Mouse (Mus musculus): Measurements from ENCODE around the gene Serpina12. TPM values are rescaled to one million over a fixed set of nuclear protein-coding genes. Genes with fewer than 3 reads are reported as not detected.
A peak's percentile ranks its signal among the peaks of the same experiment; 100 is the strongest.

The Serpina12 gene
- polyA plus RNA-seq (2015; fragmentation: Nextera tagmentation; extraction: Ambion mirVana): not detected in 2 replicates

DNA sequence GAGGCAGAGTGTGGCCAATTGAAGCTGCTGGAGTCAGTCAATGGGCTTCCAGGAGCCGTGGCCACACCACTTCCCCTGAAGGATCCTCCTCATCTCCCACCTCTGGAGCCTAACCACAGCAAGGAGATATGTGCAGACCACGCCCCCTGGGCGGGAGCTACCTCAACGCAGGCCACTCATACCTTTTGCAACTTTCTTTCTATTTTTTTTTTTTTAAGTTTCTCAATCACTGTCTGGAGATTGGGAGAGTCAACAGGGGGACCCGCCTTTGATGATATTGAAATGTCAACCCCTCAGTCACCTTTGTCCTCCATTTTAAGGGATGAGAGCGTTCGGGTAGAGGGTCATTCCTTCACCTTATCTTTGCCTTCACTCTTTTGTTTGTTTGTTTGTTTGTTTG is at the start of gene Serpina12:
TSS of gene Serpina12 (minus strand) at position 101 of the 400 bp plus-strand sequence.
- 88% methylated on average over 7 of the region's 7 CpGs for WGBS
- Histone ChIP-seq H3K4me3 (ENCODE audit: low read length) (no peak within 1 kb of the TSS), H3K9ac (ENCODE audit: low read depth, low read length) (no peak within 1 kb of the TSS), H3K27ac (ENCODE audit: low read depth, low read length) (no peak within 1 kb of the TSS), H3K27me3 (replicated peaks; ENCODE audit: control insufficient read depth, insufficient read depth, low read length) (no peaks in the 10 kb centered on the region), H3K4me1 (ENCODE audit: control insufficient read depth, insufficient read depth, low read depth, low read length) (no peaks in the 10 kb centered on the region), H3K9me3 (ENCODE audit: control insufficient read depth, low read length) (no peaks in the 10 kb centered on the region), H3K4me2 (ENCODE audit: low read length) (no peak within 1 kb of the TSS), H3K36me3 (ENCODE audit: control insufficient read depth, insufficient read depth, low read length) (no peaks in the 10 kb centered on the region)
- no peak for ATAC-seq

DNA sequence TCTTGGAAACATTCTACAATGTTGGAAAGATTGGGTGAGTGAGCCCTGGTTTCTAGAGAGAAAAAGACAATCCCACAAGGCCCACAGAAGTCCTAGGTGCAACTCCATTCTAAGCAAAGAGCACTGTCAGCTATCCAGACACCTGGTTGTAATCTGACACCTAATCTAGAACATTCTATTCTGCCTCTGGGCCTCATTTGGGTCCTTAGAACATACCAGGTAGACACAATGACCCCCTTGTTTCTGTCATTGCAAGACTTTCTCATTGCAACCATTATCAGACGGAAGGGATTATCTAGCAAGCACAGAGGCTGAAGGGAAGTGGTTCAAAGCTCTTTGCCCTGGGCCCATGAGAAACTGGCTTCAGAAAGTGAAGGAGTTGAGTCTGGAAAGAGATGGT is 47.1 kb upstream of the Serpina12 start:
- Histone ChIP-seq H3K27me3 (replicated peaks; ENCODE audit: control insufficient read depth, insufficient read depth, low read length) (no peaks in the 10 kb centered on the region), H3K9ac (ENCODE audit: low read depth, low read length) (no peak overlapping the region), H3K27ac (ENCODE audit: low read depth, low read length) (no peak overlapping the region), H3K4me1 (ENCODE audit: control insufficient read depth, insufficient read depth, low read depth, low read length) (no peaks in the 10 kb centered on the region), H3K4me2 (ENCODE audit: low read length) (no peak overlapping the region), H3K9me3 (ENCODE audit: control insufficient read depth, low read length) (no peaks in the 10 kb centered on the region), H3K36me3 (ENCODE audit: control insufficient read depth, insufficient read depth, low read length) (no peaks in the 10 kb centered on the region), H3K4me3 (ENCODE audit: low read length) (no peak overlapping the region)
- 91% methylated on average over 1 of the region's 1 CpGs for WGBS
- ATAC-seq: no peak

DNA sequence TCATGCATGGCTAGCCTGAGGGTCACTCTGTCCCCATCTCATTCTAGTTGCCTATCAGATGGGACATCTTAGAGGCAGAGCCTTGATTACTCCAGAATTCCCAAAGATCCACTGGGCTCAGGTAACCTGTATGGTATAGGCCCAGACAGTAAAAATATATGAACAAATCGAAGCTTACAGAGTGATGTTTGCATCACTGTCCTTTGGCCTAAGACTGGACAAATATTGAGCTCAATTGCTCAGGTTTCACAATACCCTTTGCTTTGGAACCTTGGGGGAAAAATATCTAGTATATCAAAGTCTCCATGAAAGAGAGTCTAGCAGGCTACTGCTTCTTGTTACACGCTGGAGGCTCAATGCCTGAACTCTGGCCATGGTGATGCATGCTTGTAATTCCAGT is 45.9 kb upstream of the Serpina12 start:
- 84% methylated on average over 2 of the region's 2 CpGs for WGBS
- H3K27me3 ChIP-seq (replicated peaks; ENCODE audit: control insufficient read depth, insufficient read depth, low read length): no peaks in the 10 kb centered on the region
- ATAC-seq: no peak
- H3K36me3 ChIP-seq (ENCODE audit: control insufficient read depth, insufficient read depth, low read length): no peaks in the 10 kb centered on the region
- no peak overlapping the region for H3K4me2 ChIP-seq (ENCODE audit: low read length)
- no peak overlapping the region for H3K27ac ChIP-seq (ENCODE audit: low read depth, low read length)
- no peak overlapping the region for H3K9ac ChIP-seq (ENCODE audit: low read depth, low read length)
- H3K4me3 ChIP-seq (ENCODE audit: low read length): no peak overlapping the region
- H3K4me1 ChIP-seq (ENCODE audit: control insufficient read depth, insufficient read depth, low read depth, low read length): no peaks in the 10 kb centered on the region
- H3K9me3 ChIP-seq (ENCODE audit: control insufficient read depth, low read length): no peaks in the 10 kb centered on the region

DNA sequence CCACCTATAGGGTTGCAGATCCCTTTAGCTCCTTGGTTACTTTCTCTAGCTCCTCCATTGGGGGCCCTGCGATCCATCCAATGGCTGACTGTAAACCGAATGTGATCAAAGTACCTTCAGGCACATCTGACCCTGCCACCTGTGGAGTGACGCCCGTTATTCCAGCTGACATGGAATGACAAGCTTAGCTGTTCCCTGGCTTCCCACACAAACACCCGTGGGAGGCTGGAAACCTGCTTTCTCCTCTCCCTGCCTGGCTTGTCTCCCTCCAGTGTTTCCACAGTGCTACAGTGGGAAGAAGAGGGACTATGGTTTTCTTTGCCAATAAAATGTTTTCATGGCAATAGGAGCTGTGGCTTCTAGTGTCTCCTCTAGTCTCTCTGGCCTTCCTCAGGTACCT is 28.0 kb upstream of the Serpina12 start:
- Histone ChIP-seq H3K9me3 (ENCODE audit: control insufficient read depth, low read length) (no peaks in the 10 kb centered on the region), H3K4me3 (ENCODE audit: low read length) (no peak overlapping the region)
- WGBS: 70% methylated on average over 5 of the region's 5 CpGs

DNA sequence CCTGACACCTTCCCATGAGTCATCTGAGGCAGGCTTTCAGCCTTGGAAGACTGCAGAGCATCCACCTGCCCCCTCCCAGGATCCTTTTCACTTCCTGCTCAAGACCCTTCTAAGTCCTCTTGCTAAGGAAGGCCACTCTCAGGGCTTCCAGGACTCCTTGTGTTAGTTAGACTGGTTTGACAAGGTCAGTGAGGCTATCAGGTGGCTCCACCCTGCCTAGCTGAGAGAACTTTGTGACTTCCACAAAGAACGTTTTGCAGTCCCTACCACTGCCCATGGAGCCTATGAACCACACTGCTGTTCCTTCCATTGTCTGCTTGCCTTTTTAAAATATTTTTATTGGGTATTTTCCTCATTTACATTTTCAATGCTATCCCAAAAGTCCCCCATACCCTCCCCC is 27.5 kb upstream of the Serpina12 start:
- Histone ChIP-seq H3K9ac (ENCODE audit: low read depth, low read length) (no peak overlapping the region), H3K4me1 (ENCODE audit: control insufficient read depth, insufficient read depth, low read depth, low read length) (no peaks in the 10 kb centered on the region), H3K27ac (ENCODE audit: low read depth, low read length) (no peak overlapping the region), H3K4me3 (ENCODE audit: low read length) (no peak overlapping the region), H3K4me2 (ENCODE audit: low read length) (no peak overlapping the region), H3K36me3 (ENCODE audit: control insufficient read depth, insufficient read depth, low read length) (no peaks in the 10 kb centered on the region), H3K27me3 (replicated peaks; ENCODE audit: control insufficient read depth, insufficient read depth, low read length) (no peaks in the 10 kb centered on the region), H3K9me3 (ENCODE audit: control insufficient read depth, low read length) (no peaks in the 10 kb centered on the region)
- 65% methylated on average over 1 of the region's 1 CpGs for WGBS
- no peak for ATAC-seq

More for the DNA sequence above, 28.0 kb upstream of the Serpina12 start:
- H3K27me3 ChIP-seq (replicated peaks; ENCODE audit: control insufficient read depth, insufficient read depth, low read length): no peaks in the 10 kb centered on the region
- no peaks in the 10 kb centered on the region for H3K36me3 ChIP-seq (ENCODE audit: control insufficient read depth, insufficient read depth, low read length)
- H3K27ac ChIP-seq (ENCODE audit: low read depth, low read length): no peak overlapping the region
- no peak overlapping the region for H3K9ac ChIP-seq (ENCODE audit: low read depth, low read length)
- H3K4me2 ChIP-seq (ENCODE audit: low read length): no peak overlapping the region
- no peaks in the 10 kb centered on the region for H3K4me1 ChIP-seq (ENCODE audit: control insufficient read depth, insufficient read depth, low read depth, low read length)
- ATAC-seq: no peak

DNA sequence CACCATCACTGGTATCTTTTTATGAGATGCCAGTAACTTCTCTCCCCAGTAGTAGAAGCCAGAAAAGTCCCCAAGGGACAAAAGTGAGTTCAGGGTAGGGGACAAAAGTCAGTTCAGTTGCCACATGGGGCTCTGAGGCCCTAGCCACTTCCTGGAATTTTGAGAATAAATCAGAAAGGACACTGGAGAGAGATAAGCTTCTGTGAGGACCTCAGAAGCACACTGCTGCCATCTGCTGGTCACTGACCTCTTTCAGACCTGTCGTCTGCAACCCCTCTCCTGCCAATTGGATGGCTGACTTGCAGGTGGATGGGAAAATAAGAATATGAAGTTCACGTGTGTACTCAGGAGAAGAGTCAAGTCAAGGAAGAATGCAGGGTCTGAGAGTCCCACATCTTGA is 25.4 kb upstream of the Serpina12 start:
- no peaks in the 10 kb centered on the region for H3K36me3 ChIP-seq (ENCODE audit: control insufficient read depth, insufficient read depth, low read length)
- H3K4me3 ChIP-seq (ENCODE audit: low read length): no peak overlapping the region
- H3K4me2 ChIP-seq (ENCODE audit: low read length): no peak overlapping the region
- no peaks in the 10 kb centered on the region for H3K27me3 ChIP-seq (replicated peaks; ENCODE audit: control insufficient read depth, insufficient read depth, low read length)
- H3K27ac ChIP-seq (ENCODE audit: low read depth, low read length): no peak overlapping the region
- ATAC-seq: peak; percentile 69
- no peaks in the 10 kb centered on the region for H3K4me1 ChIP-seq (ENCODE audit: control insufficient read depth, insufficient read depth, low read depth, low read length)
- 5% methylated on average over 2 of the region's 2 CpGs for WGBS
- no peak overlapping the region for H3K9ac ChIP-seq (ENCODE audit: low read depth, low read length)
- H3K9me3 ChIP-seq (ENCODE audit: control insufficient read depth, low read length): no peaks in the 10 kb centered on the region

DNA sequence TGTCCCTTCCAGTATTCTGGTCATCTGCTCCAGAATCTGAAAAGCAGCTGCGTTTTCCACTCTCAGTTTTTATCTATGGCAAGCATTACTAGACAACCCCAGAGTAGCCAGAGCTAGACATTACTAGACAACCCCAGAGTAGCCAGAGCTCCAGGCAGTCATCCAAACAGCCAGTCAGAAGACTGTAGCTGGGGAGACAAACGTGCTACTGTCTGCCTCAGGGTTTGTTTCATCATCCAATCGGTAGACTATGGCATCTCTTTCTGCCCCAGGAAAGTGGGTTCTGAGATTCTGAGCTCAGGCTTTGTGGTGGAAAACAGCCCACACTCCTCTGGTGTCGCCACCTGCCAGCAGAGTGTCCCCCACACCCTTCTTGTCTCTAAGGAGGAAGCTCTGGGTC is 23.3 kb upstream of the Serpina12 start:
- H3K4me1 ChIP-seq (ENCODE audit: control insufficient read depth, insufficient read depth, low read depth, low read length): no peaks in the 10 kb centered on the region
- H3K9me3 ChIP-seq (ENCODE audit: control insufficient read depth, low read length): no peaks in the 10 kb centered on the region
- 0 out of 2 replicates have a peak overlapping the region, but pooled peaks have one; percentile 10 for H3K9ac ChIP-seq (ENCODE audit: low read depth, low read length)
- peak overlapping the region; percentile 32; the same call in 1 of the 2 replicates for H3K27ac ChIP-seq (ENCODE audit: low read depth, low read length)
- H3K27me3 ChIP-seq (replicated peaks; ENCODE audit: control insufficient read depth, insufficient read depth, low read length): no peaks in the 10 kb centered on the region
- H3K4me3 ChIP-seq (ENCODE audit: low read length): peak overlapping the region; percentile 17
- ATAC-seq: peak; percentile 92
- H3K4me2 ChIP-seq (ENCODE audit: low read length): peak overlapping the region; percentile 32
- H3K36me3 ChIP-seq (ENCODE audit: control insufficient read depth, insufficient read depth, low read length): no peaks in the 10 kb centered on the region
- 23% methylated on average over 4 of the region's 4 CpGs for WGBS

DNA sequence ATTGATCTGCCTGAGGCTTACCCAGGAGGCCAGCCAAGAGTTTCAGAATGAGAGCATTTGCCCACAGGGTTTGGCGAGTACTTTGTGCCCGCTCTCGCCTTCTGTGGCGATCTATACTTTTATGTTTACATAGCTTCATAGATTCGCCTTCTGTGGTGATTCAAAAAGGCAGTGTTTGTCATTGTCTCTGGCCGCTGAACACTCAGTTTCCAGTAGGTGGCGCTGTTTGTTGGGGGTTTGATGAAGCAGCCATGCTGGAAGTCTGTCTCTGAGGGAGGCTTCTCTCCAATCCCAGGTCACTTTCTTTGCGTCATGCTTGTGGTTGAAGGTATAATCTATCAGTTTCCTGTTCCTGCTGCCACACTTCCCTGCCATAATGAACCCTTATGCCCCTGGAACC is 22.0 kb upstream of the Serpina12 start:
- H3K4me1 ChIP-seq (ENCODE audit: control insufficient read depth, insufficient read depth, low read depth, low read length): no peaks in the 10 kb centered on the region
- H3K36me3 ChIP-seq (ENCODE audit: control insufficient read depth, insufficient read depth, low read length): no peaks in the 10 kb centered on the region
- H3K4me2 ChIP-seq (ENCODE audit: low read length): no peak overlapping the region
- no peaks in the 10 kb centered on the region for H3K27me3 ChIP-seq (replicated peaks; ENCODE audit: control insufficient read depth, insufficient read depth, low read length)
- H3K9me3 ChIP-seq (ENCODE audit: control insufficient read depth, low read length): no peaks in the 10 kb centered on the region
- H3K4me3 ChIP-seq (ENCODE audit: low read length): no peak overlapping the region
- no peak overlapping the region for H3K27ac ChIP-seq (ENCODE audit: low read depth, low read length)
- H3K9ac ChIP-seq (ENCODE audit: low read depth, low read length): no peak overlapping the region
- ATAC-seq: no peak
- 20% methylated on average over 8 of the region's 8 CpGs for WGBS

DNA sequence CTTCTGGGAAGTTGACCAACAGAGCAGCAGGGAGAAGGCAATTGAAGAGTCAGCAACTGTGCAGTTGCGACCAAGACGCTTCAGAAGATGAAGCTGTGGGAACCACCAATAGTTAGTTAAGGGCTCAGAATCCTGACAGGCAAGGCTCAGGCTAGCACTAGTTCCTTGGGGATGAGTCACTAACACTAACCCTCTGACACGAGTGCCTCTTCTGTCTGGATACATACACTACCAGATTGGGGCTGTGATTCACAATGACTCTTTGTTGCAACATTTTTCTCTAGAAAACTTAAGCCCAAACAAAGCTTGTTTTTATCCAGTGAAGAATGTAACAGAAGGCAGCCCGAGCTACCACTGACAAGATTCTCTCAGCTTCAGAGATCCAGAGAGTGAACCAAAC is 20.8 kb upstream of the Serpina12 start:
- Histone ChIP-seq H3K4me1 (ENCODE audit: control insufficient read depth, insufficient read depth, low read depth, low read length) (no peaks in the 10 kb centered on the region), H3K4me2 (ENCODE audit: low read length) (no peak overlapping the region), H3K27ac (ENCODE audit: low read depth, low read length) (no peak overlapping the region), H3K9ac (ENCODE audit: low read depth, low read length) (no peak overlapping the region), H3K27me3 (replicated peaks; ENCODE audit: control insufficient read depth, insufficient read depth, low read length) (no peaks in the 10 kb centered on the region), H3K4me3 (ENCODE audit: low read length) (no peak overlapping the region), H3K36me3 (ENCODE audit: control insufficient read depth, insufficient read depth, low read length) (no peaks in the 10 kb centered on the region), H3K9me3 (ENCODE audit: control insufficient read depth, low read length) (no peaks in the 10 kb centered on the region)
- 78% methylated on average over 4 of the region's 4 CpGs for WGBS
- no peak for ATAC-seq

DNA sequence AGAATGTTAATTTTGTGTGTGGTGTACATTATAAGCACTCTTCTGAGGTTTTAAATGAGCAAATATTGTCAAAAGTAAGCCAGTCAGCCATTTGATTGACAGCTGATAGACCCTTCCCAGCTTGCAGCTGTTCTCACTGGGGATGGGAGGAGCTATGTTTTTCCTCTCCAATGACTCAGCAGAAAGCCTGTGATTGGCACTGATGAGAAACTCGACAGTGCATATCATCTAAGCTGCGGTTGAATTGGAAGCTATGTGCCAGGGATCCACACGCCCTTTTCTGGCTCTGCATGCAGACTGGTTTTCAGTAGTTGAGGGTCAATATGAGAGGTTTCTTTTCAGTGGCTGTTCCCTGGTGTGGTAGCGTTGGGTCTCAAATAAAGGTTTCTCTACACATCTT is 20.3 kb upstream of the Serpina12 start:
- no peak for ATAC-seq
- Histone ChIP-seq H3K9ac (ENCODE audit: low read depth, low read length) (no peak overlapping the region), H3K4me2 (ENCODE audit: low read length) (no peak overlapping the region), H3K4me3 (ENCODE audit: low read length) (no peak overlapping the region), H3K36me3 (ENCODE audit: control insufficient read depth, insufficient read depth, low read length) (no peaks in the 10 kb centered on the region), H3K4me1 (ENCODE audit: control insufficient read depth, insufficient read depth, low read depth, low read length) (no peaks in the 10 kb centered on the region), H3K9me3 (ENCODE audit: control insufficient read depth, low read length) (no peaks in the 10 kb centered on the region), H3K27ac (ENCODE audit: low read depth, low read length) (no peak overlapping the region), H3K27me3 (replicated peaks; ENCODE audit: control insufficient read depth, insufficient read depth, low read length) (no peaks in the 10 kb centered on the region)
- 56% methylated on average over 4 of the region's 4 CpGs for WGBS

Measured in hindbrain, embryonic 16.5 days (tissue).